Mouse (Mus musculus) colon, adult 2 months (tissue): ENCODE results near the gene Cdhr5. TPM values are rescaled to one million over a fixed set of nuclear protein-coding genes. Genes with fewer than 3 reads are reported as not detected.

ENCODE experiments used
- polyA plus RNA-seq: library from polyadenylated mRNA; depleted of rRNA; stranded (reverse); fragments of >200 nt; gene quantifications from 2 replicates; pipeline ENCODE4 v1.2.3, GENCODE M21; 2012; rRNA removed

The Cdhr5 gene
- polyA plus RNA-seq = 405 and 478 TPM in 2 replicates

DNA sequence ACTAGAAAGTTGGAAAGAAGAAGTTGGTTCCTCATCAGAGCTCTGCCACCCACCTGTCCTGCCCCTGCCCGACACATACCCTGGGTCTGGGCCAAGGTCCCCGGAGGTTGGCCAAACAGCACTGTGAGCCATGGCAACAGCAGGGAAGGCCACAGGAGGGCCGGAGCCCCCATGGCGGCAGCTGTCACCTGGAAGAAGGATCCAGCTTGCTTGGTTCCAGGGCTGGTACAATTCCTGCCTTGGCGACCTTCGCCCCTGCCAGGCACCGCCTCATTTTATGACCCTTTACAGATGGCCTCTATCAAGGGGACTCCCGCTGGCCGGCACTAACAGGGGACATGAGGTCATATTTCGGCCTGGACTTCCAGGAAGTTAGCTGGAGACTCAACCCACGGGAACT lies at the start of gene Cdhr5:
Gene Cdhr5 (minus strand): TSS at position 241 of the 400 bp plus-strand sequence.

GRCm38 (mm10) chr7:141291921-141292582 lies 15.5 kb upstream of the Cdhr5 start, which contains the start of gene Drd4:
TSS of gene Drd4 (plus strand) at chr7:141292006.

GRCm38 (mm10) chr7:141278766-141279590 lies 2.4 kb upstream of the Cdhr5 start, which contains the start of gene Sct:
TSS of gene Sct (minus strand) at chr7:141279133.

DNA sequence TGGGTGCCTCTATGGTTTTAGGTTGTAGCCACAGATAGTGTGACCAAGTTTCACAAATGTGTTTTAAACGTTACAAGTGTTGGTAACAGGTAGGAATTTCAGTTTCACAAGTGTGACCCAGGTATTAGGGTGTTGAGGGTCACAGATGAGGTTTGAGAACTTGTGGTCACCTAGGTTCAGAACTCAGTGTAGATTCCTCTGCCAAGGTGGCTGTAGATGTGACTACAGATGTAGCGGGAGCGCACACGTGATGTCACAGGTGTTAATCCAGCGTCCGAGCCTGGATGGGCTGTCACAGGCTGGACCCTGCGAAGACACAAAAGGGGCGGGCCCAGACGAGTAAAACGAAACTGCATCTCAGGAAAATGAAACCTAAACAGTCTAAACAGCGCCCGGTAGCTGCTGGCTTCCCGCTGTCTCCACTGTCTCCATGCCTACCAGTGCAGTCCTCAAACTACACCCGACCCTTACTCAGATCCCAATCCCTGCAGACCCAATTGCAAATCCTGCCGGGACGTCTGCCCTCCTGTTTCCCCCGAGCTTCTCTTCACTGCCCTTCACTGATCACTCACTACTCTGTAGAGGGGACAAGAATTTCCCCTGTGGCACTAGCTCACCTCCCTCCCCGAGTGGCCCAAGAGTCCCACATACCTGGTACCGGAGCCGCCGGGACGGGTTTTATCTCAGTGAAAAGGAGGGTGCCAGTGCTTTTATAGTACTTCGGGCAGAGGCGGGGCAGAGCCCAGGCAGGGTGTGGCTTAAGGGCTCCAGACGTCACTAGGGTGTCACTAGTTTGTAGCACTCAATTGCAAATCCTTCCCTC lies 10.6 kb downstream of the Cdhr5 start, which contains the start of gene Irf7:
Gene Irf7 (minus strand): TSS at position 743 of the 823 bp plus-strand sequence.

GRCm38 (mm10) chr7:141228279-141229067 lies 48.1 kb downstream of the Cdhr5 start, which contains the start of gene Phrf1:
TSS of gene Phrf1 (plus strand) at chr7:141228784.

Other genes starting within 250 kb of the Cdhr5 start
- gene Gm17387, start 247.7 kb downstream of the Cdhr5 start, polyA plus RNA-seq = not detected in 2 replicates
- gene B4galnt4, start 215.7 kb downstream of the Cdhr5 start, polyA plus RNA-seq = 3.7 and 5.0 TPM in 2 replicates
- 141 and 148 TPM in 2 replicates for gene Pkp3, start 198.6 kb downstream of the Cdhr5 start, polyA plus RNA-seq
- gene Sigirr, start 176.2 kb downstream of the Cdhr5 start, polyA plus RNA-seq = 41.9 and 54.5 TPM in 2 replicates
- gene Ano9, start 159.0 kb downstream of the Cdhr5 start, polyA plus RNA-seq = 60.4 and 80.5 TPM in 2 replicates
- gene Ptdss2, start 154.4 kb downstream of the Cdhr5 start, polyA plus RNA-seq = 29.2 and 32.7 TPM in 2 replicates
- gene Rnh1, start 103.9 kb downstream of the Cdhr5 start, polyA plus RNA-seq = 140 and 158 TPM in 2 replicates
- gene Hras, start 82.8 kb downstream of the Cdhr5 start, polyA plus RNA-seq = 86.0 and 86.1 TPM in 2 replicates
- gene Lrrc56, start 82.6 kb downstream of the Cdhr5 start, polyA plus RNA-seq = 11.4 and 11.6 TPM in 2 replicates
- 11.8 and 12.9 TPM in 2 replicates for gene Lmntd2, start 62.7 kb downstream of the Cdhr5 start, polyA plus RNA-seq
- gene Rassf7, start 60.9 kb downstream of the Cdhr5 start, polyA plus RNA-seq = 224 and 235 TPM in 2 replicates
- 20.1 and 28.0 TPM in 2 replicates for gene Phrf1, start 48.0 kb downstream of the Cdhr5 start, polyA plus RNA-seq
- 200 and 285 TPM in 2 replicates for gene Irf7, start 10.3 kb downstream of the Cdhr5 start, polyA plus RNA-seq
- 105 and 193 TPM in 2 replicates for gene Sct, start 2.3 kb upstream of the Cdhr5 start, polyA plus RNA-seq
- 0.13 and 0.29 TPM in 2 replicates for gene Drd4, start 15.2 kb upstream of the Cdhr5 start, polyA plus RNA-seq
- 21.1 and 26.0 TPM in 2 replicates for gene Deaf1, start 50.9 kb upstream of the Cdhr5 start, polyA plus RNA-seq
- 22.3 and 31.1 TPM in 2 replicates for gene Tmem80, start 51.0 kb upstream of the Cdhr5 start, polyA plus RNA-seq
- gene Eps8l2, start 62.1 kb upstream of the Cdhr5 start, polyA plus RNA-seq = 257 and 334 TPM in 2 replicates
- 262 and 282 TPM in 2 replicates for gene Taldo1, start 115.4 kb upstream of the Cdhr5 start, polyA plus RNA-seq
- gene Gatd1, start 137.3 kb upstream of the Cdhr5 start, polyA plus RNA-seq = 61.5 and 75.6 TPM in 2 replicates
- gene Cend1, start 152.7 kb upstream of the Cdhr5 start, polyA plus RNA-seq = 2.0 and 2.2 TPM in 2 replicates
- gene Slc25a22, start 161.1 kb upstream of the Cdhr5 start, polyA plus RNA-seq = 65.1 and 72.7 TPM in 2 replicates
- 11.9 and 14.2 TPM in 2 replicates for gene Pidd1, start 167.2 kb upstream of the Cdhr5 start, polyA plus RNA-seq
- gene Rplp2, start 170.6 kb upstream of the Cdhr5 start, polyA plus RNA-seq = 439 and 527 TPM in 2 replicates
- 212 and 220 TPM in 2 replicates for gene Pnpla2, start 178.4 kb upstream of the Cdhr5 start, polyA plus RNA-seq
- 147 and 153 TPM in 2 replicates for gene Cracr2b, start 184.3 kb upstream of the Cdhr5 start, polyA plus RNA-seq
- 370 and 431 TPM in 2 replicates for gene Cd151, start 190.6 kb upstream of the Cdhr5 start, polyA plus RNA-seq
- gene Polr2l, start 198.3 kb upstream of the Cdhr5 start, polyA plus RNA-seq = 27.1 and 30.2 TPM in 2 replicates
- 30.1 and 34.6 TPM in 2 replicates for gene Tspan4, start 198.5 kb upstream of the Cdhr5 start, polyA plus RNA-seq